Mouse (Mus musculus) kidney, embryonic 16.5 days (tissue): ENCODE results near the gene Irf4. TPM values are rescaled to one million over a fixed set of nuclear protein-coding genes. Genes with fewer than 3 reads are reported as not detected.

ENCODE experiments used
- ATAC-seq: fragments of 200-750 bp; cut with Nextera tagmentation; 2 replicates; pipeline ENCODE4 v1.8.0; 2017; ENCODE audit warnings: moderate TSS enrichment; ENCODE audit not compliant: low FRiP score, low TSS enrichment
- H3K27ac ChIP-seq: fragments of 300-500 bp; sonication (generic); 2 replicates; pipeline ENCODE4 v1.5.1; 2014; ENCODE audit warnings: low read length
- H3K27me3 ChIP-seq: fragments of 300-500 bp; sonication (generic); 2 replicates; pipeline ENCODE4 v1.6.1; 2014; ENCODE audit warnings: low read length, control low read depth, mixed read lengths; ENCODE audit not compliant: insufficient read depth
- H3K36me3 ChIP-seq: fragments of 300-500 bp; sonication (generic); 2 replicates; pipeline ENCODE4 v1.6.1; 2014; ENCODE audit warnings: low read length, control low read depth, mixed read lengths; ENCODE audit not compliant: insufficient read depth
- H3K4me1 ChIP-seq: fragments of 300-500 bp; sonication (generic); 2 replicates; pipeline ENCODE4 v1.6.1; 2014; ENCODE audit warnings: low read length, control low read depth, mixed read lengths; ENCODE audit not compliant: insufficient read depth
- H3K4me2 ChIP-seq: fragments of 300-500 bp; sonication (generic); replicated peaks from 2 replicates; pipeline ENCODE4 v1.6.1; 2014; ENCODE audit warnings: low read depth, low read length
- H3K4me3 ChIP-seq: fragments of 300-500 bp; sonication (generic); 2 replicates; pipeline ENCODE4 v1.5.1; 2014; ENCODE audit warnings: mild to moderate bottlenecking, low read length
- H3K9ac ChIP-seq: fragments of 300-500 bp; sonication (generic); replicated peaks from 2 replicates; pipeline ENCODE4 v1.6.1; 2014; ENCODE audit warnings: low read length
- H3K9me3 ChIP-seq: fragments of 300-500 bp; sonication (generic); 2 replicates; pipeline ENCODE4 v1.6.1; 2016; ENCODE audit warnings: low read length, control low read depth
- WGBS: fragments of 180-500 bp; shearing (Covaris S2); extraction: QIAGEN DNeasy Blood & Tissue Kit; methylation state at CpG from one replicate; pipeline ENCODE4 v1.1.7; 2014; 5-methylcytosine and 5-hydroxymethylcytosine counted together
- polyA plus RNA-seq: library from polyadenylated mRNA; unstranded; fragments of >200 nt; fragmentation: Nextera tagmentation; extraction: Ambion mirVana; gene quantifications from 2 replicates; pipeline ENCODE4 v1.2.1, GENCODE M21; 2015

The Irf4 gene
- polyA plus RNA-seq, 1 experiment from 2014 or later: 0.15 TPM

DNA sequence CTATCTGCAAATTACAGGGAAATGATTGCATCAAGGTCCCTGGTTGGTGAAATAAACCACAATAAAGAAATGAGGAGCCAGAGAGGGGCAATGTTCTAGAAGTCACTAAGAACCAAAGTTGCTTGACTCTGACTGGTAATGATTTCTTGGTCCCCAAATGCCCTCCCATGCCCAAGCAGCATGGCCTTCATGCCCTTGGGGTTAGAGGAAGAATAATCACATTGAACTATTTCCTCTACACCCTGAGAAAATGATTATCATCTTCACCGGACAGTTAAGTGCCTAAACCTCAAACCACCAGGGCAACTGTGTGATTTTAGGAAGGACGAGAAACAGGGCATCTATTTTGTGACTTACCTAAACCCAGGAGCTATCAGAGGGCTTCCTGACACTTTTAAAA lies 27.0 kb downstream of the Irf4 start:
- Histone ChIP-seq H3K36me3 (no peaks in the 10 kb centered on the region), H3K9ac (no peak overlapping the region), H3K9me3 (no peaks in the 10 kb centered on the region), H3K4me3 (no peak overlapping the region), H3K27me3 (no peaks in the 10 kb centered on the region), H3K4me2 (no peak overlapping the region), H3K4me1 (no peaks in the 10 kb centered on the region), H3K27ac (no peak overlapping the region)
- no peak for ATAC-seq
- WGBS: 87% methylated on average over 2 of the region's 2 CpGs

DNA sequence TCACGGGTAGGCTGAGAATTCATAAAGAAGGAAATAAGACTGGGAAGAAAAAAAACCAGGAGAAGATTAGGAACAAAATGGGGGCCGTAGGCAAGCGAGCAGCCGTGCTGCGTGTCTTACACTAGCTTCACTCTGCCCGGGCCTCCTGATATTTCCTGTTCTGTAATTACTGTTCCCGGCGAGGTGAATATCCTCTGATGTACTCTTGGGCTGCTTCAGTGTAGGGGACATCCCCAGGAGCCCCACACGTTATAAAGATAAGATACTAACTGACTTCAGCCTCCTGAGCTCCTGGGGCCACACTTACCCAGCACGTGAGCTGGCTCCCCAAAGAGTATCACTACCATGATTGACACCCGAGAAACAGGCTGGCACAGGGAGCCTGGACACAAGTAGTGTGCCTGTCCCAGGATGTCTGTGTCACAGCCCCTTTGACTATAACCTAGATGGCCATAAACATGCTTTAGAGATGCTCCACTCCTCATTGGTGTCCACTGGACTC lies 28.7 kb downstream of the Irf4 start:
- H3K4me1 ChIP-seq: no peaks in the 10 kb centered on the region
- H3K36me3 ChIP-seq: no peaks in the 10 kb centered on the region
- H3K27me3 ChIP-seq: no peaks in the 10 kb centered on the region
- 59% methylated on average over 11 of the region's 11 CpGs for WGBS
- no peak for ATAC-seq
- H3K9me3 ChIP-seq: no peaks in the 10 kb centered on the region
- no peak overlapping the region for H3K4me2 ChIP-seq
- no peak overlapping the region for H3K4me3 ChIP-seq
- H3K27ac ChIP-seq: no peak overlapping the region
- no peak overlapping the region for H3K9ac ChIP-seq

DNA sequence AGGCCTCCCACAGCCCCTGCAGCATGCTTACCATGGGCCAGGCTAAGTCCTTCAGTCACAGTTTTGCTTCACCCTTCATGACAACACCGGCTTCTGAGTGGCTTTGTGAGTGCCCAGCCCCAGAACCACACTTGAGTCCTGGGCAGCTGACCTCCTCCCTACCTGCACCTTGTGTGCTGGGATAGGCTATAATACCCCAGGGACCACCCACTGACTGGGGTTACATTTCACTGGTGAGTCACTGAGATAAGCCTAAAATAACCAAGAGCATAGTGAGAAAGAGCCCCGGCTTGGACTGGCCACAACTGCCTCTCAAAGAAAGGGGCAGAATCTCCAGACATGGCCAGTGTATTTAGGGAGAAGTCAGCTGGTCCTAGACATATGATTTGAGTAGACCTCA lies 32.9 kb downstream of the Irf4 start:
- Histone ChIP-seq H3K4me1 (no peaks in the 10 kb centered on the region), H3K4me3 (no peak overlapping the region), H3K27me3 (no peaks in the 10 kb centered on the region), H3K9me3 (no peaks in the 10 kb centered on the region), H3K36me3 (no peaks in the 10 kb centered on the region), H3K4me2 (no peak overlapping the region), H3K27ac (no peak overlapping the region), H3K9ac (no peak overlapping the region)
- 0 out of 2 replicates have a peak, but pooled peaks have one; percentile 31 for ATAC-seq
- WGBS: 49% methylated on average over 2 of the region's 2 CpGs

DNA sequence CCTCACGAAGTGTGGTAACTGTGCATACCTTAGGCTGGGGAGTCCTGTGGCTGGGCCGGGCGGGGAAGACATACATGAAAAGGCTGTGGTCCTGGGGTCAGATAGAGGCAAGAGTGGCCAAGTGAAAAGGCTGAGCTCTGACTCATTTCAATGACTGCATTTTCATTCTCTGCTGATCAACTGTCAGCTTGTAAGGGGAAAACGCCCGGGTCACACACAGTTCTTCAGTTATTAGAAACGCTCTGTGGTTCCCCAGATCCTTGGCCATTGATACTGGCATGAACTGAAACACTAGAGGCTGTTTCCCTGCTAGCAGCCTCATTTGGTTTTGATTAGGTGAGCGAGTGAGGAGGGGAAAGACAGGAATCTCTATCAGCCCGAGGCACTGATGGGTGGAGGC lies 33.4 kb downstream of the Irf4 start:
- no peak overlapping the region for H3K4me3 ChIP-seq
- no peak overlapping the region for H3K4me2 ChIP-seq
- H3K9ac ChIP-seq: no peak overlapping the region
- H3K27me3 ChIP-seq: no peaks in the 10 kb centered on the region
- 37% methylated on average over 8 of the region's 8 CpGs for WGBS
- H3K27ac ChIP-seq: no peak overlapping the region
- no peaks in the 10 kb centered on the region for H3K9me3 ChIP-seq
- H3K4me1 ChIP-seq: no peaks in the 10 kb centered on the region
- ATAC-seq: no peak
- H3K36me3 ChIP-seq: no peaks in the 10 kb centered on the region

DNA sequence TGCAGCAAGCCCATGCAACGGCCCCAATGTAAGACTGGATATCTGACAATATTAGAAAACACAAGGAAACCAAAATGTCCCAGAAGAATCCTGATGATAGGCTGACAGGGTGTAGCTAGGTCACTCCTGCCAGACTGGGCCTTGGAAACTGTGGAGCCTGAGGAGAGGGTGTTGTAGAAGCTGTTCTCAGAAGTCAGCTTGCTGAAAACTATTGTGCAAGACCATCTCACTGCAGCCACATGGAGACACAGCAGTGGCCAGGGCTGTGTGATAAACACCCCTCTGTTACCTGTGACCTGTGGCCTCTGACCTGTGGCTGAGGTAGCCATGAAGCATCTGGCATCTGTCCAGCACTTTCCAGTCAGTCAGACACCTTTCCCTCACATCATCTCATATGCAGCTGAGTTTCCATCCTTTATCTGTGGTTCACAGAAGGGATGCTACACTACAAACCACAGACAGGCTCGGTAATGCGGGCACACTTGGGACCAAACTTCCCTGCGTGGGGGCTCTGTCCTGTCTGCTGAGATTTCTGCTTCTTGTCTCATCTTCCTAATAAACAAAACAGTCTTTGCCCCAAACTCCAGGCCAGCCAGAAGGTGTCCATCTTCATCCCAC lies 36.5 kb downstream of the Irf4 start:
- Histone ChIP-seq H3K27ac (no peak overlapping the region), H3K27me3 (no peaks in the 10 kb centered on the region), H3K9me3 (no peaks in the 10 kb centered on the region), H3K9ac (no peak overlapping the region), H3K4me3 (no peak overlapping the region), H3K36me3 (no peaks in the 10 kb centered on the region), H3K4me2 (no peak overlapping the region), H3K4me1 (no peaks in the 10 kb centered on the region)
- no peak for ATAC-seq
- WGBS: 86% methylated on average over 4 of the region's 4 CpGs

DNA sequence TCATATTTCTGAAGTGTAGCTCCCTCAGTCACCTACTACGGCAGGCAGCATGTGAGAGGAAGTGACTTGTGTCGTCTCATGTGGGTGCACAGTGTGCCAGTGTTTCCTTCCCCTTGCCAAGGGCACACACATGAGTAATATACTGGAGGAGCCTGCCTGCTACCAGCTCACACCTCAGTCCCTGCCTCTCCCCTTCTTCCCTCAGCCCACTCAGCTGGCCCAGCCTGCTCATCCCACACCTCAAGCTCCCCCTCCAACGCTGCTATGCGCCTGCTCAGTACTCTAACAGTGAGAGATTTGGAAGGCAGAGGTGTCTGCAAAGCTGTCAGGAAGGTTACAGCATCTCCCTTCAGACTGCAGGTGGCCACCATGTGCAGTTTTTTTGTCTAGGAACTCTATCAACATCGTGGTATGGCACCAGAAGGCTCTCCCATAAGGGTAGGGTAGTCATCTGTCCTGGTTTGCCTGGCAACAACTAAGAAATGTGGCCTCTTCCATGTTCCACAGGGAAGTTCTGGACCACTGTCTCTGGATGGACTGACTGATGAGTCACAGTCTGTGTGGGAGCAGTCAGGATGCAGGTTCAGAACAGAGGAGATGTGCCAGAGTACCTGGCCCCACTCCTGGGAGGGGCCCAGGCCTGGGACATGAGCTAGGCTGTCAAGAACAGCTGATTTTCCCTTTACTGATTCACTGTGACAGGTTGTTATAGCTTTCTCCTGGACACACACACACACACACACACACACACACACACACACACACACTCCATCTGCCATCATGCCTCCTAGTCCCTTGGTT lies 37.4 kb downstream of the Irf4 start:
- no peaks in the 10 kb centered on the region for H3K9me3 ChIP-seq
- no peak for ATAC-seq
- H3K36me3 ChIP-seq: no peaks in the 10 kb centered on the region
- no peaks in the 10 kb centered on the region for H3K27me3 ChIP-seq
- no peak overlapping the region for H3K4me2 ChIP-seq
- 70% methylated on average over 5 of the region's 5 CpGs for WGBS
- H3K9ac ChIP-seq: no peak overlapping the region
- no peak overlapping the region for H3K4me3 ChIP-seq
- H3K4me1 ChIP-seq: no peaks in the 10 kb centered on the region
- no peak overlapping the region for H3K27ac ChIP-seq

DNA sequence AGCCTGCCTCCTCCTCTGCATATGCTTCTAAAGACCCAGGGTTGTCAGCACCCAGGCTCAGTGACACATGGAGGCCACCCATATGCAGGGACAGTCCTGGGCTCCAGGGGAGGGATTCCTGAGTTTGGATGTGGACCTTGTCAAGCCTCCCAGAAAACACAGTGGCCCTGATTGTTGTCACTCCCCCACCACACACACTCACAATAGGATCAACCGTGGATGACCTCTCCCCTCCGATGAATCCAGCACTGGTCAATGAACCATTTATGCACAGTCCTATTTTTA lies 38.0 kb downstream of the Irf4 start:
- ATAC-seq: 0 out of 2 replicates have a peak, but pooled peaks have one; percentile 23
- no peaks in the 10 kb centered on the region for H3K9me3 ChIP-seq
- H3K4me1 ChIP-seq: no peaks in the 10 kb centered on the region
- H3K27me3 ChIP-seq: no peaks in the 10 kb centered on the region
- 52% methylated on average over 2 of the region's 2 CpGs for WGBS
- H3K4me2 ChIP-seq: no peak overlapping the region
- no peak overlapping the region for H3K27ac ChIP-seq
- H3K36me3 ChIP-seq: no peaks in the 10 kb centered on the region
- no peak overlapping the region for H3K9ac ChIP-seq
- no peak overlapping the region for H3K4me3 ChIP-seq

DNA sequence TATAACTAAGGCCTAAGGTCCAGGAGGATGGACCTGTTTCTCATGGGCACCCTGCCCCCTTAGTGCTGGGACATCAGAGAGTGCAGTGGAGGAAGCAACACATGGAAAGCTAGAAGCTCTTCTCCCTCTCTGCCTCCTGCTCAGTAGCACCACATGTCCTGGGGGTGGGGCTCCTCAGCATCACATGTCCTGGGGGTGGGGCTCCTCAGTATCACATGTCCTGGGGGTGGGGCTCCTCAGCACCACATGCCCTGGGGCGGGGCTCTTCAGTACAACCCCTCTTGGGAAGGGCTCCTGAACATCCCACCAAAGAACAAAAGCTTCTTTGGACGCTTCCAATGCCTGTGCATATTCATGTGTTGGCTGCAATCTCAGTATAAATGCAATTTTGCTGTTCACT lies 38.5 kb downstream of the Irf4 start:
- Histone ChIP-seq H3K9me3 (no peaks in the 10 kb centered on the region), H3K4me2 (no peak overlapping the region), H3K9ac (no peak overlapping the region), H3K4me3 (no peak overlapping the region), H3K4me1 (no peaks in the 10 kb centered on the region), H3K27ac (no peak overlapping the region), H3K27me3 (no peaks in the 10 kb centered on the region), H3K36me3 (no peaks in the 10 kb centered on the region)
- ATAC-seq: no peak
- WGBS: 91% methylated on average over 2 of the region's 2 CpGs

DNA sequence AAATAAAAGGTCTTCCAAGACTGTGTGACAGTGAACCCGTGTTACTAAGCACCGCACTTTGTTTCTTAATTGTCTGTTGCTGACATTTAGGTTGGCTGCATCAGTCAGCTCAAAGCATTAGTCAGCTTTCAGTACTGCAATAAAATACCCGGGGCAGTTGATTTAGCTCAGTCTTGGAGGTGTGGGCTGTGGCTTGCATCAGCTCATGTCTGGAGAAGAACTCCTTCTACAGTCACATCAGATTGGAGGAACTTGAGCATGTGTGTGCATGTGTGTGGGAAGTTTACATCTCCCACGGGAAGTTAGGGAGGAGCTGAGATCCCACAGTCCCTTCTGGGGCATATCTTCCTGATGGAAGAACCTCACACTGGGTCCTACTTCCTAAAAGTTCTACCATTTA lies 38.9 kb downstream of the Irf4 start:
- no peak for ATAC-seq
- H3K4me3 ChIP-seq: no peak overlapping the region
- 86% methylated on average over 4 of the region's 4 CpGs for WGBS
- H3K36me3 ChIP-seq: no peaks in the 10 kb centered on the region
- no peaks in the 10 kb centered on the region for H3K4me1 ChIP-seq
- no peak overlapping the region for H3K27ac ChIP-seq
- H3K27me3 ChIP-seq: no peaks in the 10 kb centered on the region
- H3K4me2 ChIP-seq: no peak overlapping the region
- H3K9ac ChIP-seq: no peak overlapping the region
- H3K9me3 ChIP-seq: no peaks in the 10 kb centered on the region

DNA sequence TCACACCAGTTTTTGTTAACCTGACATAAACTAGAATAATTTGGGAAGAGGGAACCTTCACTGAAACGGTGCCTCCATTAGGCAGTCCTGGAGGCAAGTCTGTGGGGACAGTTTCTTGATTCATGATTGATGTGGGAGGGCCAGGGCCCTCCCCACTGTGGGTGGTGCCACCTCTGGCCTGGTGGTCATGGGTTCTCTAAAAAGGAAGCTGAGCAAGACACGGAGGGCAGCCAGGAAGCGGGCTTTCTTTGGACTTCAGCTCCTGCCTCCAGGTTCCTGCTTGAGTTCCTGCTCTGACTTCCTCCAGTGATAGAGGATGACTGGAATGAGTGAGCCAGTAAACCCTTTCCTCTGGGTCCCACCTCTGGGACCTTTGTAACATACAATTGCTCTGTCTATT lies 39.4 kb downstream of the Irf4 start:
- H3K4me3 ChIP-seq: no peak overlapping the region
- no peak for ATAC-seq
- no peaks in the 10 kb centered on the region for H3K27me3 ChIP-seq
- H3K4me1 ChIP-seq: no peaks in the 10 kb centered on the region
- H3K27ac ChIP-seq: no peak overlapping the region
- no peaks in the 10 kb centered on the region for H3K9me3 ChIP-seq
- H3K36me3 ChIP-seq: no peaks in the 10 kb centered on the region
- H3K4me2 ChIP-seq: no peak overlapping the region
- no peak overlapping the region for H3K9ac ChIP-seq
- 80% methylated on average over 3 of the region's 3 CpGs for WGBS
